Mouse (Mus musculus): ENCODE measurements at regions not wholly inside any gene's neighbourhood (a gene's known extent, or its start where the extent isn't known, plus 50 kb on each side); places are given as distances from the start of the nearest gene placed in this dataset.

DNA sequence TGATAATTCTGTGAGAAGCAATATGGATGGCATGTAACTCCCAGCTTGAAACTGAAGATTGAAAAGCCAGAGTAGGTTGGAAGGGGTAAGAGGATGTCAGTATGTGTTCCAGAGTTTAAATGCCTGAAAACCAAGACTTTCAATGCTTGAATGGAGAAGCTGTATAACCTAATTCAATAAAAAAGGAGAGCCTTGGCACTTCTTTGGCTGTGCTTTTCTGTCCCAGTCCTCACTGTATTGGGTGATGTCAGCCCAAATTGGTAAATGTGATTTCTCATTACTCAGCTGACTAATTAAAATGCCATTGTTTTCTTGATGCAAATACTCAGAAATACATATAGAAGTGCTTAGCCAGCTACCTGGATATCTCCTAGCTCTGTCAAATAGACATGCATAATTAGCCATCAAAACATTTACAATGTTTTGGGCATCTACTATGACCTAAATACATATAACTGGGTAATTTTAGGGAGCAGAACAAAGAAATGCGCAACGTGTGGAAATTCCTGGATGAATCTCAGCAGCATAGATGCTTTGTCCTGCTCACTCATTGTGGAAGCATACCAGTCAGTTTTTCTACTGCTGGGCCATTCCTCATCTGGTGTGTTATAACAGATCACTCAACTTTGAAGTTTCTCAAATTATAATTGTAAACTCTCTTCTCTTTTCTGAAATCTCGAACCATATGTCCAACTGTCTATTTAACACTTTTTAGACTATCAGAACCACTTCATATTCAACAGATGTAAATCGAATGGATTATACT is 347.5 kb upstream of the Ube2e3 start:
- TF ChIP-seq POLR2A (IDR thresholded peaks at IDR 0.05; ENCODE audit: low read depth, low read length) (no peak), CTCF (IDR thresholded peaks at IDR 0.05; ENCODE audit: extremely low read depth, insufficient read depth, insufficient read length, insufficient replicate concordance) (no peak)

All from spleen, adult 2 months (tissue).